Mouse (Mus musculus) cerebellum, postnatal 4 days (tissue): ENCODE data around the gene Psors1c2.
"Not testable (repeated sequence)": the region's sequence is repeated elsewhere in the genome, so short reads cannot be mapped to it uniquely, and the experiment has no call there.

ENCODE experiments used
- DNase-seq, 2 experiments: peaks; one replicate each; pipeline ENCODE4 v3.0.0; 2022; ENCODE audit warnings: low spot score in 2 of 2, mixed read lengths in 1 of 2

Psors1c2 gene

GRCm38 (mm10) chr17:35532901-35533300 lies at the start of gene Psors1c2:
Gene Psors1c2 (plus strand): TSS chr17:35533201.
- no peak for DNase-seq

DNA sequence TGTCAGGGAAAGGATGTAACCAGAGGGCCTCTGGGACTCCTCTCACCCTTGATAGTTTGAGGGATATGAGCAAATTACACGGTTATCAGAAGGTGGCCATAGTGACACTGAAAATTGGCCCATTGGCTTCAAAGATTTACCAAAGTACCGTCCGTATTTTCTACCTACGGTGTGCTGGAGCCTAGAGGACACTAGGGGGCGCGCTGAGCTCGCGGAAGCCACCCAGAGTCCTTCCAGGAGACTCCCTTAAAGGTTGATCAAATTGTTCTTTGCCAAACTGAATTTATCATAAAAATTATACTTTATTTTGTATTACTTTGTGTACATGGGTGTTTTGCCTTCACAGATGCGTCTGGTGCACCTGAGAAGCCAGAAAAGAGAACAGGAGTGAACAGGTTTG lies 48.9 kb upstream of the Psors1c2 start:
- DNase-seq, result peak; percentile 43 to 64

DNA sequence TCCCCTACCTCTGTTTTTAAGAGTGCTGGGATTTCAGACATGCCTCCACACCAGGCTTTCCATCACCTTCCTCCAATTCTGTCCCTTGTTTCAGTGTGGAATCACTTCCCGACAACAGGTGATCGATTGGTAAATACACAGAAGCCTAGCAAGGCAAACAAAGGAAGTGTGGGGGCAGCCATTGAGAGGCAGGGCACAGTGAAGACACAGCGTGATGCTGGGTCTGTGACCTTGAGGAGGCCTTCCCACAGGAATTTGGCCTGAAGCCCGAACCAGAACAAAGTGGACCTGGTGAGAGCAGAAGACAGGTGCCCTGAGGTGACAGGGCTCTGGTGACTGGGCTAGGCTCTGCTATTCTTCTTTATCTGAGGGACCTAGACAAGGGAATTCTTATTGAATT lies 47.3 kb upstream of the Psors1c2 start:
- DNase-seq, result no peak

DNA sequence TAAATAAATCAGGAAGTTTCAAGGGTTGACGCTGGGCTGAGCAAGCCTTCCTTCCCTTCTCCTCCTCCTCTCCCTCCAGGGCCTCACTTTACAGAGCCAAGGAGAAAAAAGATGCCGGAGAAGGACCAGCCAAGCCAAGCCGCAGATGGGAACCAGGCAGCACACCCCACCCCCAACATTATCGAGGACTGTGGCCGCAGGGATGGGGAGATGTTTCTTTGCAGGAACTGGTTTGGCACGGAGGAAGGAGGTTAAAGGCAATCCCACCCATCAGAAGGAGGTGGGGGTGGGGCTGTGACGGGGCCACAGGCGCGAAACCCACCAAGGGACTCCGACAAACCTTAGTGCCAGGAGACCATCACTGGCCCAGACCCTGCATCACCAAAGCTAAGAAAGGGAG lies 46.3 kb upstream of the Psors1c2 start:
- no peak for DNase-seq

- no peak for DNase-seq
These were observed 45.0 kb upstream of the Psors1c2 start for GRCm38 (mm10) chr17:35488041-35488440.

GRCm38 (mm10) chr17:35490320-35490719 lies 42.7 kb upstream of the Psors1c2 start:
- DNase-seq, result no peak

GRCm38 (mm10) chr17:35497124-35497523 lies 35.9 kb upstream of the Psors1c2 start:
- DNase-seq, result no peak

DNA sequence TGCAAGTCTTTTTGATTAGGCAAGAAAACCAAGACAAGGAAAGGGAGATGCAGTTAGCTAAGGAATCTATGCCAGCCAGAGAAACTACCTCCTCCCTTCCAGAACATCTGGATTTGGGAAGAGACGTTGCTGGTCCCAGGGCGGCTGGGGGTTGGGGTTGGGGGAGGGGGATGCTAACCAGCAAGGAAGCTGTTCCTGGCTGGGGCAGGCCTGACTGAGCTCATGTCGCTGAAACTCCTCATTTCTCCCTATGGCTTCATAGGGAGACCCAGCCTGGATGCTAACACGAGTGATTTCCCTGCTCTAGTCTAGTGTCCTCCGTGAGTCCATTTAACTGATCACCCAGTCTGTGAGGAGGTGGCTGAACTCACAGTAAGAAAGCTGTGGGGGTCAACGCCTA lies 30.8 kb upstream of the Psors1c2 start:
- no peak for DNase-seq

- DNase-seq, result no peak
These were observed 30.2 kb upstream of the Psors1c2 start for GRCm38 (mm10) chr17:35502762-35503161.

DNA sequence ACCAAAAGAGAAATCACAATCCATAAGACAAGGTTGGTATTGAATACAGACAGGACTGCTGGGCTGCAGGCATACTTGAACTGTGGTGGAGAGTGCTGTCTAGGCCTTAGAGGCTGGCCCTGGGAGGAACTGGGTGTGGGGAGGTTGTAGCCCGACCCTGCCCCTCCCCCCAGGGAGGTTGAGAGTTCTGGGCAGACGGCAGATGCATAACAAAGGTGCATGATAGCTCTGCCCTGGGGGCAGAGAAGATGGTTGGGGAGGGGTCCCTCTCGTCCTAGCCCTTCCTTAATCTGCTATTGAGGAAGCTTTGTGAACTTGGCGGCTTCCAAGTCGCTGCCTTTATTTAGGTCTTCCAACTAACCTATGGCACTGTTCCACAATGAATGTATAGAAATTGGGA lies 29.2 kb upstream of the Psors1c2 start:
- DNase-seq, result no peak

DNA sequence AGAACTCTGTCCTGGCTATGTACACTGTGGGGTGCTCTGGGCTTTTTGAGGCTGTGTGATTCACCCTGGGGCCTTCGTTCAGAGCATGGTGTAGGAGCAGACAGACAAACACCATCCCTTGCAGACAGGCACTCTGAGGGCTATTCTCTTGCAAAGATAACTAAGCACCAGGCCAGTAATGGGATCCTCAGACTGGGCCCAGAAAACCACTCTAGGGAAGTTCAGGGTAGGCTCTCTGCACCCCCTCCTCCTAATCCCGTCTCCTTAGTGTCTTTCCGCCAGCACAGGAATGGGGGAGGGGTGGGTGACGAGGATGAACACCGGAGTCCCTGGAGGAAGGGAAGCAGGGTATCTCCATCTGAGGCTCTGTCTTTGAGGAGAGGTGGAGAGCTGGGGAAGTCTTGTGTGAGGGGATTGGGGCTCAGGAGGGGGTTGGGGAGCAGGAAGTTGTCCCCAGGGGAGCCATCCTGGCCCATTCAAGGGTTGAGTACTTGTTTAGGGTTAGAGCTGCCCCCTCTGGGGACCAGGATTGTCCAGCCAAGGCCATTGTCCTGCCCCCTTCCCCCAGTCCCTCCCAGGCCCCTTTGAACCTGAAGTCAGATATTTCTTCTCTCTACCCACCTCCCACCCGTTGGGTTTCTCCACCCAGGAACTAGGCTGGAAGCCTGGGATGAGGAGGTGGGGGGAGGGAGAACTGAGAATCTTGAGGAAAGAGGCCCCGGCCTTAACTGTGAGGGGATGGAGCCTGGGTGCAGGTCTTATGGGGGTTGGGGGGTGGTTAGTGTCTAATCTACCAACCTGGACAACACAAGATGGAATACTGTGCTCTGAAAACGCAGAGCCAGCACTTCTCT lies 28.1 kb upstream of the Psors1c2 start:
- DNase-seq, result no peak

GRCm38 (mm10) chr17:35505776-35506175 lies 27.2 kb upstream of the Psors1c2 start, which contains the start of gene Pou5f1:
Gene Pou5f1 (plus strand): TSS chr17:35506018.
- DNase-seq, result no peak

DNA sequence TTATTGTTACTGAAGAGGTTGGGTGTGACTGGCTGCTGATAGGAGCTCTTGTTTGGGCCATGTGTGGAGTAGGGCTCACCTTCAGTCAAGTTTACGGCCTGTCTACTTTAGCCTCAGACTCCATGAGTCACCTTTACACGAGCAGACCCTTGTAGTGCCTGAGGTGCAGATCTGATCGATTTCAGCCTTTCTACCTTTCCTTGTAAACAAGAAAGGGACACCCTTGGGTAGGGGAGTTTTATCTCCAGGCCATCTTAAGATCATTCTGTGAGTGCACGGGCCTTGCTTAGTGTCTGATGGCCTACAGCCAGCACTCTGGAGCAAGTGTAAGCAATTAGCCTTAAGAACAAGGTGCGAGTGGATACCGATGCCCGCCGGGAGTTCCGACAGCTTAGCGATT lies 26.1 kb upstream of the Psors1c2 start:
- no peak for DNase-seq

- no peak for DNase-seq
These were observed 25.3 kb upstream of the Psors1c2 start for GRCm38 (mm10) chr17:35507556-35508260.

DNA sequence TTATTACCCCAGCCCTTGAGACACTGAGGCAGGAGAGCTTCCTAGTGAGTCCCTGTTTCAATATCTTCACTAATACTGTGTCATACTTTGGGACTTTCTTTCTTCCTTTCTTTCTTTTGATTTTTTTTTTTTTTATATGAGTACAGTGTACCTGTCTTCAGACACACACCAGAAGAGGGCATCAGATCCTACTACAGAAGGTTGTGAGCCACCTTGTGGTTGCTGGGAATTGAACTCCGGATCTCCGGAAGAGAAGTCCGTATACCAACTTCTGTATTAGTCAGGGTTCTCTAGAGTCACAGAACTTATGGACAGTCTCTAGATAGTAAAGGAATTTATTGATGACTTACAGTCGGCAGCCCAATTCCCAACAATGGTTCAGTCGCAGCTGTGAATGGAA lies 24.7 kb upstream of the Psors1c2 start:
- not testable (repeated sequence) for DNase-seq

- DNase-seq, result no peak
These were observed 23.7 kb upstream of the Psors1c2 start for GRCm38 (mm10) chr17:35509284-35509683.

DNA sequence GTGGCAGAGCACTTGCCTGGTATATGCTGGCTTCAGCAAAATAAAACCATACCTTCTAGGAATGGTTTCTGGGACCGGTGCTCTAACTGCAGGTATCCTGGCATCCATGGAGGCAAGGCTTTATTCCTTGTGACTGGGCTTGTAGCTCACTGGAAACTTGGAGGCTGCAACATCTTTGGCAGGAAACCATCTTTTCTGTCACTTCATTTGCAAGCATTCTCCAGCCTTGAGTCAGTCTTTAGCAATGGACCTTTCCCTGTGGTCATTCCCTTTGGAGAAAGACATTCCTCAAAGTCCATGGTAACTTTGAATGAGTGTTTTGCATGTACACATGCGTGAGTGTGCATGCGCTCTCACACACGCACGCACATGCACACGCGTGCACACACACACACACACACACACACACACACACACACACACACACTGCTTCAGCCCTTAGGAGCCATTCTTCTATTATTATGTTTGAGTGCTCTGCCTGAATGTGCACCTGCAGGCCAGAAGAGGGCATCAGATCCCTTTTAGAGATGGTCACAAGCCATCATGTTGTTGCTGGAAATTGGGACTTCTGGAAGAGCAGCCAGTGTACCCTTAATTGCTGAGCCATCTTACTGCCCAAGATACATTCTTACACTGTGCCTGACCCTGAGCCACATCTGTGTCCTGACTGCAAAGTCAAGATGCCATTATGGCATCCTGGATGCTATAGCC lies 19.9 kb upstream of the Psors1c2 start:
- DNase-seq, result no peak

GRCm38 (mm10) chr17:35513886-35514285 lies 19.1 kb upstream of the Psors1c2 start:
- DNase-seq, result peak; percentile 58 to 82

- DNase-seq, result no peak
These were observed 18.2 kb upstream of the Psors1c2 start for GRCm38 (mm10) chr17:35514756-35515155.

DNA sequence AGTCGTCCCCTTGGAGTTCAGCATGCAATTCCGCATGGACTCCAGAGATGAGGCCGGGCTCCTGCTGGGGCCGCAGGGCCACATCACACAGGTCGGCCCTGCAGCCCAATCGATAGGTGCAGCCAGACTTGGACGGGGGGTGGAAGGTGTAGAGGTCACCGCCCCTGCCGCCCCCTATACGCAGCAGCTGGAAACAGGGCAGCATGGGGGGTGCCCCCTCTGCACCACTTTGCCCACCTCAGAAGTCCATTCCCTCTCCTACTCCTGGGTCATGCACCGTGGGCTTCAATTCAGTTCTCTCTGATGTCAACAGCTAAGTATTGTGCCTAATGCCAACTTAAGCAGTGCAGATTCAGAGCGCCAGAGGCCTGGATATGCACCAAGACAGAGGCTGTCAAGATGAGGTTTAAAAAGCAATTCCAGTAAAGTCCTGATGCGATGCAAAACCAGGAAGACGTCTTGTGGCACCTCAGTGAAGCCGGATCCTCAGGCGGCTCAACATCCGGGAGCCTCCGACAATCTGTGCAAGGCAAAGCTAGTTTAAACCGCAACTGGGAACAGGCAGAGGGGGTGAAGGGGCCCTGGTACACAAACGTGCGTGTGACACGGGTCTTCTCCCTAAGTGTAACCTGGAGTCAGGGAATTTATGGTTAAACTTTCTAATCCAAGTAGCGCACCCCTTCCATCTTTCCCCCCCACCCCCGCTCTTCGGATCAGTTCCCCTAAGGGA lies 16.9 kb upstream of the Psors1c2 start:
- no peak for DNase-seq

- peak; percentile 96 to 97 for DNase-seq
These were observed 16.1 kb upstream of the Psors1c2 start, which contains the start of the genes Tcf19 and Cchcr1 for GRCm38 (mm10) chr17:35516652-35517500. Gene Tcf19 (minus strand): TSS chr17:35516824. Gene Cchcr1 (plus strand): TSS chr17:35517100.
